Mouse (Mus musculus) liver, embryonic 14.5 days (tissue): ENCODE measurements around the gene Cfap45. TPM values are rescaled to one million over a fixed set of nuclear protein-coding genes. Genes with fewer than 3 reads are reported as not detected.

Experiments
- ATAC-seq: fragments of 200-750 bp; cut with Nextera tagmentation; 2 replicates; pipeline ENCODE4 v1.8.0; 2017; ENCODE audit warnings: moderate number of reproducible peaks, mild to moderate bottlenecking, moderate library complexity; ENCODE audit not compliant: insufficient read depth
- DNase-seq, 3 experiments: peaks; one replicate each; pipeline ENCODE4 v3.0.0-alpha.2; 2012 to 2013; ENCODE audit warnings: low read depth in 3 of 3, low spot score in 3 of 3
- H3K27ac ChIP-seq: fragments of 300-500 bp; sonication (generic); 2 replicates; pipeline ENCODE4 v1.5.1; 2014; ENCODE audit warnings: moderate library complexity, mild to moderate bottlenecking, control low read depth, inconsistent platforms
- H3K27me3 ChIP-seq: fragments of 300-500 bp; sonication (generic); 2 replicates; pipeline ENCODE4 v1.6.1; 2014; ENCODE audit warnings: mild to moderate bottlenecking, low read length, moderate library complexity; ENCODE audit not compliant: control insufficient read depth, insufficient read depth
- H3K36me3 ChIP-seq: fragments of 300-500 bp; sonication (generic); replicated peaks from 2 replicates; pipeline ENCODE4 v1.6.1; 2014; ENCODE audit warnings: low read depth; ENCODE audit not compliant: control insufficient read depth, insufficient read depth
- H3K4me1 ChIP-seq, 2 experiments: fragments of 200-500 bp in 1 of 2; fragments of 300-500 bp in 1 of 2; sonication (generic) in 1 of 2; replicated peaks; 2 replicates each; pipeline ENCODE4 v1.6.1; 2012 to 2014; ENCODE audit warnings: antibody characterized with exemption in 1 of 2, inconsistent platforms in 1 of 2, low read length in 1 of 2; ENCODE audit not compliant: control insufficient read depth in 2 of 2, insufficient read depth in 2 of 2
- H3K4me2 ChIP-seq: fragments of 300-500 bp; sonication (generic); 2 replicates; pipeline ENCODE4 v1.6.1; 2014; ENCODE audit warnings: low read depth, mild to moderate bottlenecking, control low read depth, moderate library complexity
- H3K4me3 ChIP-seq, 2 experiments: fragments of 200-500 bp in 1 of 2; fragments of 300-500 bp in 1 of 2; sonication (generic) in 1 of 2; 2 replicates each; pipeline ENCODE4 v1.5.1; 2012 to 2014; ENCODE audit warnings: low read depth in 2 of 2, low read length in 2 of 2, mild to moderate bottlenecking in 2 of 2, control low read depth in 1 of 2, inconsistent platforms in 1 of 2, moderate library complexity in 1 of 2; ENCODE audit not compliant: insufficient read depth in 1 of 2
- H3K9ac ChIP-seq: fragments of 300-500 bp; sonication (generic); replicated peaks from 2 replicates; pipeline ENCODE4 v1.6.1; 2014; ENCODE audit warnings: mild to moderate bottlenecking, control low read depth, moderate library complexity
- H3K9me3 ChIP-seq: fragments of 300-500 bp; sonication (generic); 2 replicates; pipeline ENCODE4 v1.6.1; 2016; ENCODE audit warnings: low read length, mixed read lengths; ENCODE audit not compliant: control insufficient read depth
- CTCF ChIP-seq: IDR thresholded peaks from 2 replicates; pipeline ENCODE4 v1.5.1; 2016; ENCODE audit warnings: antibody characterized with exemption, low read depth, control low read depth
- EP300 ChIP-seq: IDR thresholded peaks from 2 replicates; pipeline ENCODE4 v1.6.1; 2016; ENCODE audit warnings: antibody characterized with exemption, low read depth
- WGBS: fragments of 180-500 bp; shearing (Covaris S2); extraction: QIAGEN DNeasy Blood & Tissue Kit; methylation state at CpG from one replicate; pipeline ENCODE4 v1.1.7; 2014; ENCODE audit not compliant: insufficient replicate concordance; 5-methylcytosine and 5-hydroxymethylcytosine counted together
- polyA plus RNA-seq, 2 experiments: library from polyadenylated mRNA; depleted of rRNA in 1 of 2; stranded (reverse) in 1 of 2; unstranded in 1 of 2; fragments of >200 nt; fragmentation: Nextera tagmentation in 1 of 2; extraction: Ambion mirVana in 1 of 2; gene quantifications; 2 replicates each; pipeline versions ENCODE4 v1.2.1 to v1.2.3; 2012 to 2014

The Cfap45 gene
- polyA plus RNA-seq, 2 experiments: 0.22 to 0.28 TPM

DNA sequence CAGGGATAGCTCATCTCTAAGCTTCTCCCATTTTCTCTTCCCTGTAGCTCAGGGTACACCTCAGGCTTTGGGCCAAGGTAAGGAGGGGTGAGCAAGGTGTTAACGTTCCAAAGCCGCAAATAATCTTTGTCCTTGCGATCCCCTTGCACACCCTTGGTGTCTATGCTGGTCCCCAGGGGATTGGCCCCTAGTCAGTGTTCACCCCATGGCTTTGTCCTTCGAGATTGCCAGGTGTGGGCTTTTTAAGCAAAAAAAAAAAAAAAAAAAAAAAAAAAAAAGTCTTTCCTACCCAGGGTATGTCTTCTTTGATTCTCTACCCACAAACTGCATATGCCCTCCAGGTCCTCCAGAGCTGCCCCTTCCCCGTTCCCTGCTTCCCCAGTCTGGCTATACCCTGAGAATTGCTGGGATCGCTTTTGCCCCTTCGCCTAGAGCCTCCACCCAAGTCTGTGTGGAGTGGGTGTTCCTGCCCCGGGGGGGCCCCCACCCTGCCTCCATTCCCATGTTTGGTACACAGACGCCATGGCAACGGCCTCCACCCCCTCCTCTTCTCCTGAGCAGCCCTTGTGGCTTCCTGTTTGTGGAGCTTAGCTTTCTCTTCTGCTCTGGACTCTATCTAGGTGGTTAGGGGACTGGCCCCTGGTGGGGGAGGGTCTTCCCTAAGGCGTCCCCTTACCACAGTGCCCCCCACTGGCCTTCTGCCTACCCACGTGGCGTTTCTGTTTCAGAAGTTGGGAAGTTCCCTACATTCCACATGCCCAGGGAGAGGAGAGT is 19.0 kb upstream of the Cfap45 start:
- H3K4me3 ChIP-seq: peak overlapping the region; percentile 62 to 64
- H3K27me3 ChIP-seq: no peaks in the 10 kb centered on the region
- H3K27ac ChIP-seq: no peak overlapping the region
- peaks cover 3% of the 10 kb centered on the region for H3K36me3 ChIP-seq
- 3% methylated on average over 13 of the region's 13 CpGs for WGBS
- ATAC-seq: peak; percentile 34; the same call in 1 of the 2 replicates
- no peak for DNase-seq
- H3K4me2 ChIP-seq: peak overlapping the region; percentile 67
- no peaks in the 10 kb centered on the region for H3K9me3 ChIP-seq
- peak overlapping the region; percentile 24 for H3K9ac ChIP-seq
- TF ChIP-seq CTCF: no peak
- no peak for TF ChIP-seq EP300
- H3K4me1 ChIP-seq: peaks cover 0 to 23% of the 10 kb centered on the region in 2 experiments; a peak in 3 of 4 replicates

DNA sequence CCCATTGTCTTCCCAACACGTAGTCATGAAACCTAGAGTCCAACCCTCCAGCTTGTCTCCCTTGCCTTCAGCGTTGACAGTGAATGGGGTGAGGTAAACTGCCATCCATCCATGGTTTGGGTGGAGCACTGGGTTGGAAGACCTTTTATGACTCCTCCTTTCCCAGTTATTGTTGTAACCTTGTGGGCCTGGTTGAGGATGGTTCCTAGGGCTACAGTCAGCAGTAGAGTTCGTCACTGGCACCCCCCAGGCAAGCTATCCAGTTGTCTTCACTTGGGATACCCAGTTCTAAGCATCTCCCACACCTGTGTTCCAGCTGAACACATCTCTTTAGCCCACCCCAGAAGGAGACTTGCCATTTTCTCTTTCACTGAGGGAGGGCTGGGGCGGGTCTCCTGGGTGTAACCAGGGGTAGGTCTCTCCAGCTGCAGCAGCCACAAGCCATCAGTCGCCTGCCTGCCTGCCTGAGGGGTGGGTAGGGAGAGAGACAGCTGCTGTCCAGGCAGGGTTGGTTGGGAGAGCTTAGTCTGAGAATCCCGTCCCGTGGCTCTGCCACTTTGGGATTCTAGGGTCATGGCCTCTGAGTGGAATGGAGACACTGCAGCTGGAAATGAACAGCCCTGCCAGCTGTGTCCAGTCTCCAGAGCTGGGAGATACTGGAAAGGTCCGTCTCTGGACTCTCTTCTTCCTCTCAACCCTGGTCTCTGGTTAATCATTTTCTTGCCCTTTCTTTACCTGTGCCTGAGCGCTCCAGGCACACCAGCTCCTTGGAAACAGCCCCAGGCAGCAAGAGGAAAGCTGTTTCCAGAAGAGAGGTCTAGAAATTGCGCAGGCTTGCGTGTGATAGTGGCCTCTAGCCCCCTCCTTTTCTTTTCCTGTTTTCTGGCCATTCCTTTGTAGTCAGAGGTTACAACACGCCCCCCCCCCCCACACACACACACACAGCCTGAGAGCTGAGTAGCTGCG is 18.2 kb upstream of the Cfap45 start:
- H3K4me2 ChIP-seq: peak overlapping the region; percentile 67
- H3K9me3 ChIP-seq: no peaks in the 10 kb centered on the region
- H3K27ac ChIP-seq: no peak overlapping the region
- peaks cover 3% of the 10 kb centered on the region for H3K36me3 ChIP-seq
- H3K4me1 ChIP-seq: peaks cover 0 to 24% of the 10 kb centered on the region in 2 experiments; a peak in 3 of 4 replicates
- no peak overlapping the region for H3K9ac ChIP-seq
- 21% methylated on average over 13 of the region's 13 CpGs for WGBS
- H3K4me3 ChIP-seq: peak overlapping the region; percentile 24 to 64
- ATAC-seq (no peak), DNase-seq (no peak)
- no peaks in the 10 kb centered on the region for H3K27me3 ChIP-seq
- TF ChIP-seq CTCF (no peak), EP300 (no peak)

DNA sequence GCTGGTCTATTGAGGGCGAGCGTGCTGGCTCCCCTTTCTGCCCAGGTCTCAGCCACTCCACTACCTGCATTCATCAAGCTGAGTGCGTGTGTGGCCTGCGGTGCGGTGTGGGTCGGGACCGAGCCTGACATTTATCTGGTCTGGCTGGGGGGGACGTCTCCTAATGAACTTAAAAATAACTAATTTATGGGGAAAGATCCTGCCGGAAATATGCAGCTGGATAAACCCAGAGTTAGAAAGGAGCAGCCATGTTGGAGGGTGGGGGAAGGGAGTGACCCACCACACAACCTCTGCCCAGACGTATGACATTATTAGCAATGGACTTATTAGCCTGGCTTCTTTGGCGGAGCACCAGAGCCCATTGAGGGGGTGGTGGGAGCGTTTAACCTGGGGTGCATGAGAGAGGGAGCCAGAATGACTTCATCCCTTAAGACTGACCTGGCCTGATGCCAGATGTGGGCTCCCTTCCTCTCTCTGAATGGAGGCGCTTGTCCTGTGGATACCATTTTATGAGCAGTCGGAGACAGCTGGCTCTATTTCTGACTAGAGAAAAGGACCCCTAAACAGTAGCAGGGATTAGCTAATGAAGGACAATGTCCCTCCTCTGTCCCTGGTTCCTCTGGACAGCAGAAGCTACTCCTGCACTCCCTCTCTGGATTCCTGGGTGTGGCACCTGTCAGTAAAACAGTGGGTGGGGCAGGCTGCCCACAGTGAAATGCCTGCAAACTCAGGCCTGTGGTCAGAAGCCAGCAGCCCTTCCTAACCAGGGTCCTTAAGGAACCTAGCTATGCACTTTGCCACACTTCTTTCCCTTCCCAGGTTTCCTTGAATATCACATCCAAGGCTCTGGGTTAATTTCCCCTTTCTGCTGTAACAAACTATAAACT is 17.2 kb upstream of the Cfap45 start:
- 31% methylated on average over 14 of the region's 14 CpGs for WGBS
- Histone ChIP-seq H3K4me1 (peaks cover 0 to 30% of the 10 kb centered on the region in 2 experiments; a peak in 3 of 4 replicates), H3K4me2 (peak overlapping the region; percentile 67), H3K4me3 (peak overlapping the region; percentile 2; a peak in 2 of 4 replicates), H3K27ac (no peak overlapping the region), H3K36me3 (peaks cover 3% of the 10 kb centered on the region), H3K27me3 (no peaks in the 10 kb centered on the region), H3K9me3 (no peaks in the 10 kb centered on the region), H3K9ac (no peak overlapping the region)
- ATAC-seq (no peak), DNase-seq (no peak)
- TF ChIP-seq CTCF (no peak), EP300 (no peak)

DNA sequence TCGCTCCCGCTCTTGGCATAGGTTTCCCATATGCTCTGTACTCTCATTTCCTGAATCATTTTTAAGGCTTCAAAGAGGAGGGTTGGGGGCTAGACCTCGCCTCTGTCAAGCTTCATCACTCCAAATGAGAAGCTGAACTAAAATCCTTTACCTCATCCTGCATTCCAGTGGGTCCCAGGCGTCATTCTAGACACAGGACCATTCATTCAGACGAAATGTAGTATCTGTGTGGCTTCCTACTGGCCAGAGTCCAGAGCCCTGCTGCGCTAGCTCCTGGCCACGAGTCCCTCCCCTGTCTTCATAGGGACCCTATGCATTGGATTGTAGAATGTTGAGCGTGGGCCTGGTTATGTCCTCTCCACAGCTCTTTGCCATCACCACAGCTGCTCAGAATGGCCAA is 15.8 kb upstream of the Cfap45 start:
- Histone ChIP-seq H3K36me3 (peaks cover 3% of the 10 kb centered on the region), H3K9me3 (no peaks in the 10 kb centered on the region), H3K4me3 (no peak overlapping the region), H3K27ac (no peak overlapping the region), H3K4me1 (peaks cover 0 to 33% of the 10 kb centered on the region in 2 experiments; a peak in 3 of 4 replicates), H3K27me3 (no peaks in the 10 kb centered on the region), H3K4me2 (no peak overlapping the region), H3K9ac (no peak overlapping the region)
- ATAC-seq (no peak), DNase-seq (no peak)
- TF ChIP-seq CTCF (no peak), EP300 (no peak)
- WGBS: 67% methylated on average over 8 of the region's 8 CpGs
